Mouse (Mus musculus): ENCODE measurements at regions not wholly inside any gene's neighbourhood (a gene's known extent, or its start where the extent isn't known, plus 50 kb on each side); places are given as distances from the start of the nearest gene placed in this dataset.
"Not testable (repeated sequence)": the region's sequence is repeated elsewhere in the genome, so short reads cannot be mapped to it uniquely, and the experiment has no call there.

DNA sequence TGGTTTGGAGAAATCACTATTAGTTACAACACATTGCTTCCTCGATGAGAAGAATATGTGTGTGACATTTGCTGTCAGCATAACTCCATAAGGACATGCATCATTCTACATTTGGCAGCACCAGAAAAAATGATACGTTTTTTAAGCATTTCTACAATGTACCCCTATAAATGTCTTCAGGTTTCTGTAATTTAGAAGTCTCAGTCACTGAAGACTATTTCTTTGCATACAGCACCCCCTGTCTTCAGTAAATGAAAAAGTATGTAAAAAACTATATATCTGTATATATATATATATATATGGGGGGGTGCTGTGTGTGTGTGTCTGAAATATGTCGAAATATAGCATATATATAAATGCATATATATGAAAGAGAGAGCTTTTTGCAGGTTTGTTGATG, 633.9 kb downstream of the Pla2g4a start:
- Histone ChIP-seq H3K9ac (ENCODE audit: low read depth, low read length) (no peak overlapping the region), H3K27me3 (replicated peaks; ENCODE audit: control insufficient read depth, insufficient read depth, low read length) (no peaks in the 10 kb centered on the region), H3K27ac (ENCODE audit: low read length) (no peak overlapping the region), H3K4me1 (ENCODE audit: control insufficient read depth, insufficient read depth, low read length) (no peaks in the 10 kb centered on the region), H3K4me3 (ENCODE audit: low read length) (no peak overlapping the region), H3K4me2 (ENCODE audit: low read depth, low read length) (no peak overlapping the region), H3K9me3 (ENCODE audit: control insufficient read depth, low read length) (no peaks in the 10 kb centered on the region), H3K36me3 (ENCODE audit: control insufficient read depth, insufficient read depth, low read length) (no peaks in the 10 kb centered on the region)
- WGBS, result 66% methylated on average over 3 of the region's 3 CpGs
- ATAC-seq, result no peak

DNA sequence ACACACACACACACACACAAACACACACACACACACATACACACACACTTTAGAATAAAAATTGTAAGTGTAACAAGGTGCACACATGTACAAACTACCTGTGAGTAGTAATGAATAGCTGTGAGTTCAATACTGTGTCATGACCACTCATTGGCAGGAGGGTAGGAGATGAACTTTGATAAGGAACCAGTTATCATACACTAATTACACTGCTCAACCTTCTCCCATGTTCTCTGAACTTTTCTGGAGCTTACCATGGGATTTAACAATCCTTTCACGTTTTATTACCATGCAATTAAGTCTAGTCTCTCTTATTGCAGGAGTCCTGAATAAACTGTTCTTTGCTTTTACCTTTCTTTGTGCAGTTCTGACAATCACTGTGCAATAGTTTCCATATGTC, 638.0 kb downstream of the Pla2g4a start:
- no peaks in the 10 kb centered on the region for H3K27me3 ChIP-seq (replicated peaks; ENCODE audit: control insufficient read depth, insufficient read depth, low read length)
- no peak overlapping the region for H3K9ac ChIP-seq (ENCODE audit: low read depth, low read length)
- H3K4me3 ChIP-seq (ENCODE audit: low read length), result no peak overlapping the region
- H3K27ac ChIP-seq (ENCODE audit: low read length), result no peak overlapping the region
- no peaks in the 10 kb centered on the region for H3K4me1 ChIP-seq (ENCODE audit: control insufficient read depth, insufficient read depth, low read length)
- H3K36me3 ChIP-seq (ENCODE audit: control insufficient read depth, insufficient read depth, low read length), result no peaks in the 10 kb centered on the region
- WGBS, result 43% methylated on average over 1 of the region's 1 CpGs
- no peaks in the 10 kb centered on the region for H3K9me3 ChIP-seq (ENCODE audit: control insufficient read depth, low read length)
- H3K4me2 ChIP-seq (ENCODE audit: low read depth, low read length), result no peak overlapping the region
- ATAC-seq, result peak; percentile 86

GRCm38 (mm10) chr1:149289725-149290124, 671.4 kb downstream of the Pla2g4a start:
- no peak overlapping the region for H3K4me3 ChIP-seq (ENCODE audit: low read length)
- no peak overlapping the region for H3K4me2 ChIP-seq (ENCODE audit: low read depth, low read length)
- no peak overlapping the region for H3K9ac ChIP-seq (ENCODE audit: low read depth, low read length)
- no peaks in the 10 kb centered on the region for H3K27me3 ChIP-seq (replicated peaks; ENCODE audit: control insufficient read depth, insufficient read depth, low read length)
- H3K36me3 ChIP-seq (ENCODE audit: control insufficient read depth, insufficient read depth, low read length), result no peaks in the 10 kb centered on the region
- H3K27ac ChIP-seq (ENCODE audit: low read length), result no peak overlapping the region
- 90% methylated on average over 1 of the region's 1 CpGs for WGBS
- ATAC-seq, result no peak
- no peaks in the 10 kb centered on the region for H3K4me1 ChIP-seq (ENCODE audit: control insufficient read depth, insufficient read depth, low read length)
- no peaks in the 10 kb centered on the region for H3K9me3 ChIP-seq (ENCODE audit: control insufficient read depth, low read length)

DNA sequence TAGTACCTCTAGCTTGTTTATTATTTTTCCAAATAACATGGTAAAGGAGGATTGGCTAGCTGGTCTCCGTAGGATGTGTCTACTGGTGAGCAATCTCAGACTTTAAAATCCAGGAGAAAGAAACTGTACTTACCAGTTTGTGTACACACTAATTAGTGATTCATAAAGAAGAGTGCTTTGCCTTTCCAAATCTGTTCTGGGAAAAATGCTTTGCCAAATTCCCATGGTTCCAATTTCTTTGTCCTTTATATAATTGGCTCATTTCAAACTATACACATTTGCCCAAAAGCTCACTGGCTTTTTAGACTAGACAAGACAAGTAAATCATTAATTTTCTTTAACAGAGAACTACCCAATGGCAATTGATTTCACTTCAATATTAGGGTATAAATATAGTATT, 686.2 kb downstream of the Pla2g4a start:
- Histone ChIP-seq H3K4me2 (ENCODE audit: low read depth, low read length) (no peak overlapping the region), H3K9ac (ENCODE audit: low read depth, low read length) (no peak overlapping the region), H3K36me3 (ENCODE audit: control insufficient read depth, insufficient read depth, low read length) (no peaks in the 10 kb centered on the region), H3K4me3 (ENCODE audit: low read length) (no peak overlapping the region), H3K9me3 (ENCODE audit: control insufficient read depth, low read length) (no peaks in the 10 kb centered on the region), H3K4me1 (ENCODE audit: control insufficient read depth, insufficient read depth, low read length) (no peaks in the 10 kb centered on the region), H3K27ac (ENCODE audit: low read length) (no peak overlapping the region), H3K27me3 (replicated peaks; ENCODE audit: control insufficient read depth, insufficient read depth, low read length) (no peaks in the 10 kb centered on the region)
- whole genome bisulfite sequencing, result 61% methylated on average over 1 of the region's 1 CpGs
- ATAC-seq, result no peak

GRCm38 (mm10) chr1:149256866-149257265, 704.2 kb downstream of the Pla2g4a start:
- no peak for ATAC-seq
- Histone ChIP-seq H3K9ac (ENCODE audit: low read depth, low read length) (no peak overlapping the region), H3K4me2 (ENCODE audit: low read depth, low read length) (no peak overlapping the region), H3K27me3 (replicated peaks; ENCODE audit: control insufficient read depth, insufficient read depth, low read length) (no peaks in the 10 kb centered on the region), H3K4me1 (ENCODE audit: control insufficient read depth, insufficient read depth, low read length) (no peaks in the 10 kb centered on the region), H3K27ac (ENCODE audit: low read length) (no peak overlapping the region), H3K4me3 (ENCODE audit: low read length) (no peak overlapping the region), H3K9me3 (ENCODE audit: control insufficient read depth, low read length) (no peaks in the 10 kb centered on the region), H3K36me3 (ENCODE audit: control insufficient read depth, insufficient read depth, low read length) (no peaks in the 10 kb centered on the region)
- 68% methylated on average over 3 of the region's 3 CpGs for WGBS

DNA sequence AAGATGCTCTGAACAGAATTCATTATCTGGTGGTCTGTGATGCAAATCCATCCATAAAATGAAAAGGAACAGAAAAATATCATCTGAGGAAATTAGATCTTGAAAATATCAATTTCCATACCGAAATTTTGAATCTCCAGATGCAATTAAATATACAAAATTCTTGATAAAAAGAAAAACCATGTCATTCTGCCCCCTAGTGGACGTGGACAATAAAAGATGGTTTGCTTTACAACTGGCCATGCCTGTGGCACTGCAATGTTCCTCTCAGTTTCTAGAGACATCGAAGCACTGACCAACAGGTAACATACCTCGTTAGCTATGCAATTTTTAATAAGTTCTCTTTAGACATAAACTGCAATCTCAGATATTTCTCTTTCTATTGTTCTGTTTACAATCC, 706.9 kb downstream of the Pla2g4a start:
- WGBS, result 49% methylated on average over 4 of the region's 4 CpGs
- ATAC-seq, result no peak

GRCm38 (mm10) chr1:149238329-149239015, 722.6 kb downstream of the Pla2g4a start:
- H3K27me3 ChIP-seq (replicated peaks; ENCODE audit: control insufficient read depth, insufficient read depth, low read length), result no peaks in the 10 kb centered on the region
- no peak overlapping the region for H3K4me2 ChIP-seq (ENCODE audit: low read depth, low read length)
- H3K9me3 ChIP-seq (ENCODE audit: control insufficient read depth, low read length), result no peaks in the 10 kb centered on the region
- H3K4me1 ChIP-seq (ENCODE audit: control insufficient read depth, insufficient read depth, low read length), result no peaks in the 10 kb centered on the region
- 68% methylated on average over 1 of the region's 1 CpGs for WGBS
- H3K27ac ChIP-seq (ENCODE audit: low read length), result no peak overlapping the region
- ATAC-seq, result no peak
- no peak overlapping the region for H3K9ac ChIP-seq (ENCODE audit: low read depth, low read length)
- H3K36me3 ChIP-seq (ENCODE audit: control insufficient read depth, insufficient read depth, low read length), result no peaks in the 10 kb centered on the region
- H3K4me3 ChIP-seq (ENCODE audit: low read length), result no peak overlapping the region

More for the DNA sequence above, 706.9 kb downstream of the Pla2g4a start:
- Histone ChIP-seq H3K4me1 (ENCODE audit: control insufficient read depth, insufficient read depth, low read length) (no peaks in the 10 kb centered on the region), H3K9me3 (ENCODE audit: control insufficient read depth, low read length) (no peaks in the 10 kb centered on the region), H3K36me3 (ENCODE audit: control insufficient read depth, insufficient read depth, low read length) (no peaks in the 10 kb centered on the region), H3K4me2 (ENCODE audit: low read depth, low read length) (no peak overlapping the region), H3K27me3 (replicated peaks; ENCODE audit: control insufficient read depth, insufficient read depth, low read length) (no peaks in the 10 kb centered on the region), H3K9ac (ENCODE audit: low read depth, low read length) (no peak overlapping the region), H3K27ac (ENCODE audit: low read length) (no peak overlapping the region), H3K4me3 (ENCODE audit: low read length) (no peak overlapping the region)

- 90% methylated on average over 1 of the region's 1 CpGs for WGBS
- not testable (repeated sequence) for H3K9ac ChIP-seq (ENCODE audit: low read depth, low read length); ATAC-seq; H3K27ac ChIP-seq (ENCODE audit: low read length); H3K4me2 ChIP-seq (ENCODE audit: low read depth, low read length); H3K36me3 ChIP-seq (ENCODE audit: control insufficient read depth, insufficient read depth, low read length); H3K27me3 ChIP-seq (replicated peaks; ENCODE audit: control insufficient read depth, insufficient read depth, low read length); H3K4me3 ChIP-seq (ENCODE audit: low read length); H3K9me3 ChIP-seq (ENCODE audit: control insufficient read depth, low read length); H3K4me1 ChIP-seq (ENCODE audit: control insufficient read depth, insufficient read depth, low read length)
Observed at GRCm38 (mm10) chr1:149227170-149227569, 733.9 kb downstream of the Pla2g4a start.

DNA sequence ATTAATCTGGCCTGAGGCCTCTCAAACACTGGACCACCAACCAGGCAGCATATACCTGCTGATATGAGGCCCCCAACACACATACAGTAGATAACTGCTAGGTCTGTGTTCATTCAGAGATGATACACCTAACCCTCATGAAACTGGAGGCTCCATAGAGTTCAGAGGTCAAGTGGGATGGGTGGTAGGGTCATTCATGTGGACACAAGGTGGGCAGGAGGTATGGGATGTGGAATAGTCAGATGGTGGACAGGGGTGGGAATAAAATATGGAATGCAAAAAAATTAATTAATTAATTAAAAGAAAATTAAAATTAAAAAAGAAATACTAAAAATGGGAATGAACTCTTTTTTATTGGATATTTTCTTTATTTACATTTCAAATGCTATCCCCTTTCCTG, 734.7 kb downstream of the Pla2g4a start:
- Histone ChIP-seq H3K4me3 (ENCODE audit: low read length) (no peak overlapping the region), H3K36me3 (ENCODE audit: control insufficient read depth, insufficient read depth, low read length) (no peaks in the 10 kb centered on the region), H3K27me3 (replicated peaks; ENCODE audit: control insufficient read depth, insufficient read depth, low read length) (no peaks in the 10 kb centered on the region), H3K4me2 (ENCODE audit: low read depth, low read length) (no peak overlapping the region), H3K4me1 (ENCODE audit: control insufficient read depth, insufficient read depth, low read length) (no peaks in the 10 kb centered on the region), H3K27ac (ENCODE audit: low read length) (no peak overlapping the region), H3K9ac (ENCODE audit: low read depth, low read length) (no peak overlapping the region), H3K9me3 (ENCODE audit: control insufficient read depth, low read length) (no peaks in the 10 kb centered on the region)
- no peak for ATAC-seq

- Histone ChIP-seq H3K27ac (ENCODE audit: low read length) (no peak overlapping the region), H3K36me3 (ENCODE audit: control insufficient read depth, insufficient read depth, low read length) (no peaks in the 10 kb centered on the region), H3K9ac (ENCODE audit: low read depth, low read length) (no peak overlapping the region), H3K27me3 (replicated peaks; ENCODE audit: control insufficient read depth, insufficient read depth, low read length) (no peaks in the 10 kb centered on the region), H3K9me3 (ENCODE audit: control insufficient read depth, low read length) (no peaks in the 10 kb centered on the region), H3K4me2 (ENCODE audit: low read depth, low read length) (no peak overlapping the region), H3K4me1 (ENCODE audit: control insufficient read depth, insufficient read depth, low read length) (no peaks in the 10 kb centered on the region), H3K4me3 (ENCODE audit: low read length) (no peak overlapping the region)
- ATAC-seq, result no peak
- 86% methylated on average over 1 of the region's 1 CpGs for WGBS
Observed at GRCm38 (mm10) chr1:149202631-149203030, 758.5 kb downstream of the Pla2g4a start.
